11 mouse cellular contexts compared by ENCODE assay signal in the genomic region with DNA sequence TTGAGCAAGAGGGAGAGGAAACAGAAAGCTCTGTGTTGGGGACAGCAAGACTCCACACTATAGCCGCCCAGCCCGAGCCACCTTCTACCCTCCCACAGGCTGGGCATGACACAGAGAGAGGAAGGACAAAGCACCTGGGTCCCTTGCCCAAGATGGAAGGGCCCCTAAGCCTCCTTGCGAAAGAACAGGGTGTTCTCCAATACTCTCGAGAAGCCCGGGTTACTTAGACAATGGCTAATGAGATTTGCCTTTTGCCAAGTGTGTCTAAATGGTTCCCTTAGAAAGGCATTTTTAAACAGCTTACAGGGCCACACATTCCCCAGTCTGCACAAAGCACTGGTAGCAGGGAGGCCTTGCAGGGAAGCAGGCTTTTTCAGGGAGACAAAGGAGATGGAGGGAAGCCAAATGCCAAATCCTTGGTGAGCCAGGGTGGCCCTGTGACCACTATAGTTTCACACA. TPM values are rescaled to one million over a fixed set of nuclear protein-coding genes. Genes with fewer than 3 reads are reported as not detected.
DNase-seq lines count a peak whose midpoint lies in the region; ATAC-seq and TF ChIP-seq lines count a peak whose summit lies in the region.
"Had no signal": no experiment of that assay in that cellular context is flagged by ENCODE, and none has a peak within 500 bp of the region (broad histone marks: within the 10 kb centered on the region; RNA-seq: fewer than 3 reads in every experiment).

No protein-coding gene starts in this region.

- H3K27me3 ChIP-seq in liver, embryonic 15.5 days: no peaks in the 10 kb centered on the region
- H3K27me3 ChIP-seq in embryonic facial prominence, embryonic 14.5 days (replicated peaks; ENCODE audit: control insufficient read depth, insufficient read depth, low read length): no peaks in the 10 kb centered on the region
- H3K27me3 ChIP-seq in hindbrain, embryonic 16.5 days (replicated peaks; ENCODE audit: control insufficient read depth, insufficient read depth, low read length): no peaks in the 10 kb centered on the region
- no peaks in the 10 kb centered on the region for H3K27me3 ChIP-seq in midbrain, postnatal 0 days (ENCODE audit: insufficient read depth, low read length)
- H3K27me3 ChIP-seq: heart, embryonic 13.5 days had no signal

- H3K27ac ChIP-seq in liver, embryonic 15.5 days (replicated peaks): peak overlapping the region; percentile 29
- H3K27ac ChIP-seq in embryonic facial prominence, embryonic 14.5 days (replicated peaks; ENCODE audit: low read depth, low read length): peak overlapping the region; percentile 61
- H3K27ac ChIP-seq in hindbrain, embryonic 16.5 days (ENCODE audit: low read depth, low read length): peak overlapping the region; percentile 75
- peak overlapping the region; percentile 64 for H3K27ac ChIP-seq in midbrain, postnatal 0 days (ENCODE audit: low read depth, low read length)
- H3K27ac ChIP-seq: heart, embryonic 13.5 days had no signal

- 48% methylated on average over 5 of the region's 5 CpGs for WGBS in liver, embryonic 15.5 days (ENCODE audit: insufficient replicate concordance)
- whole genome bisulfite sequencing in embryonic facial prominence, embryonic 14.5 days: 45% methylated on average over 5 of the region's 5 CpGs
- 21% methylated on average over 5 of the region's 5 CpGs for WGBS in hindbrain, embryonic 16.5 days
- WGBS in midbrain, postnatal 0 days: 10% methylated on average over 5 of the region's 5 CpGs

- H3K9ac ChIP-seq in liver, embryonic 15.5 days: no peak overlapping the region
- H3K9ac ChIP-seq in embryonic facial prominence, embryonic 14.5 days (ENCODE audit: low read depth, low read length): 0 out of 2 replicates have a peak overlapping the region, but pooled peaks have one; percentile 30
- peak overlapping the region; percentile 47 for H3K9ac ChIP-seq in hindbrain, embryonic 16.5 days (ENCODE audit: low read depth, low read length)
- H3K9ac ChIP-seq in midbrain, postnatal 0 days (replicated peaks; ENCODE audit: low read length, poor library complexity, severe bottlenecking): 0 out of 2 replicates have a peak overlapping the region, but pooled peaks have one; percentile 5
- H3K9ac ChIP-seq: heart, embryonic 13.5 days had no signal

- H3K4me3 ChIP-seq in liver, embryonic 15.5 days (replicated peaks): no peak overlapping the region
- H3K4me3 ChIP-seq in embryonic facial prominence, embryonic 14.5 days (ENCODE audit: low read depth, low read length): no peak overlapping the region
- H3K4me3 ChIP-seq in hindbrain, embryonic 16.5 days (ENCODE audit: low read length): no peak overlapping the region
- H3K4me3 ChIP-seq in midbrain, postnatal 0 days (ENCODE audit: low read depth, low read length): no peak overlapping the region
- H3K4me3 ChIP-seq: heart, embryonic 13.5 days had no signal

- no peaks in the 10 kb centered on the region for H3K4me1 ChIP-seq in liver, embryonic 15.5 days (replicated peaks)
- peaks cover 22% of the 10 kb centered on the region for H3K4me1 ChIP-seq in embryonic facial prominence, embryonic 14.5 days (ENCODE audit: control insufficient read depth, insufficient read depth, low read length)
- peaks cover 12% of the 10 kb centered on the region for H3K4me1 ChIP-seq in hindbrain, embryonic 16.5 days (ENCODE audit: control insufficient read depth, insufficient read depth, low read depth, low read length)
- H3K4me1 ChIP-seq in midbrain, postnatal 0 days (ENCODE audit: insufficient read depth, low read length): no peaks in the 10 kb centered on the region

- no peak for TF ChIP-seq CTCF in midbrain, postnatal 0 days (IDR thresholded peaks at IDR 0.05)

- no peak for ATAC-seq in liver, embryonic 15.5 days (ENCODE audit: insufficient read depth)
- ATAC-seq in embryonic facial prominence, embryonic 14.5 days (ENCODE audit: low read depth): peak; percentile 41; the same call in 1 of the 2 replicates
- peak; percentile 89 for ATAC-seq in hindbrain, embryonic 16.5 days
- peak; percentile 62 for ATAC-seq in midbrain, postnatal 0 days (ENCODE audit: low FRiP score)
- no peak for ATAC-seq in cerebellum, adult (ENCODE audit: insufficient number of reproducible peaks, low FRiP score, low TSS enrichment)

- no peaks in the 10 kb centered on the region for H3K9me3 ChIP-seq in liver, embryonic 15.5 days (replicated peaks)
- H3K9me3 ChIP-seq in embryonic facial prominence, embryonic 14.5 days (ENCODE audit: control insufficient read depth, low read length): no peaks in the 10 kb centered on the region
- H3K9me3 ChIP-seq in hindbrain, embryonic 16.5 days (ENCODE audit: control insufficient read depth, low read length): no peaks in the 10 kb centered on the region
- no peaks in the 10 kb centered on the region for H3K9me3 ChIP-seq in midbrain, postnatal 0 days (ENCODE audit: low read length)
- H3K9me3 ChIP-seq: heart, embryonic 13.5 days had no signal

- no peaks in the 10 kb centered on the region for H3K36me3 ChIP-seq in liver, embryonic 15.5 days (replicated peaks)
- peaks cover 47% of the 10 kb centered on the region for H3K36me3 ChIP-seq in embryonic facial prominence, embryonic 14.5 days (ENCODE audit: control insufficient read depth, insufficient read depth, low read length)
- no peaks in the 10 kb centered on the region for H3K36me3 ChIP-seq in hindbrain, embryonic 16.5 days (ENCODE audit: control insufficient read depth, insufficient read depth, low read length)
- H3K36me3 ChIP-seq in midbrain, postnatal 0 days (ENCODE audit: insufficient read depth, low read length): no peaks in the 10 kb centered on the region

- H3K4me2 ChIP-seq in liver, embryonic 15.5 days: no peak overlapping the region
- no peak overlapping the region for H3K4me2 ChIP-seq in embryonic facial prominence, embryonic 14.5 days (ENCODE audit: low read depth, low read length)
- H3K4me2 ChIP-seq in hindbrain, embryonic 16.5 days (ENCODE audit: low read length): no peak overlapping the region
- H3K4me2 ChIP-seq in midbrain, postnatal 0 days (ENCODE audit: low read depth, low read length, poor library complexity, severe bottlenecking): no peak overlapping the region
- H3K4me2 ChIP-seq: heart, embryonic 13.5 days had no signal

- no peak for DNase-seq in liver
- no peak for DNase-seq in embryonic facial prominence, embryonic 14.5 days (ENCODE audit: low spot score)
- peak; percentile 68 for DNase-seq in midbrain, postnatal 0 days (ENCODE audit: low spot score)
- DNase-seq in cerebellum, postnatal 36 days: no peak
- no peak for DNase-seq in yolk sac, embryonic 10.5 days (ENCODE audit: low spot score)
- DNase-seq: cerebellum, postnatal 25 days had no signal

RNA-seq across cellular contexts. Expression of a gene that starts 24.5 kb away (rescaled TPM):
- polyA plus RNA-seq in liver, embryonic 15.5 days (2015; fragmentation: Nextera tagmentation; extraction: Ambion mirVana): 50.7 and 52.0 TPM in 2 replicates
- polyA plus RNA-seq in embryonic facial prominence, embryonic 14.5 days (2014; fragmentation: Nextera tagmentation; extraction: Ambion mirVana): 129 and 133 TPM in 2 replicates
- polyA plus RNA-seq in hindbrain, embryonic 16.5 days (2015; fragmentation: Nextera tagmentation; extraction: Ambion mirVana): 118 and 125 TPM in 2 replicates
- 63.5 and 80.0 TPM in 2 replicates for total RNA-seq in midbrain, postnatal 0 days (2014; rRNA removed)
- polyA plus RNA-seq in midbrain, postnatal 0 days (2015; fragmentation: Nextera tagmentation; extraction: Ambion mirVana): 116 and 123 TPM in 2 replicates

RNA-seq across cellular contexts. Expression of a gene that starts 24.5 kb away (rescaled TPM):
- polyA plus RNA-seq in liver, embryonic 15.5 days (2015; fragmentation: Nextera tagmentation; extraction: Ambion mirVana): 14.1 and 14.2 TPM in 2 replicates
- 21.1 and 23.8 TPM in 2 replicates for polyA plus RNA-seq in embryonic facial prominence, embryonic 14.5 days (2014; fragmentation: Nextera tagmentation; extraction: Ambion mirVana)
- 25.7 and 26.1 TPM in 2 replicates for polyA plus RNA-seq in hindbrain, embryonic 16.5 days (2015; fragmentation: Nextera tagmentation; extraction: Ambion mirVana)
- 13.6 and 15.3 TPM in 2 replicates for total RNA-seq in midbrain, postnatal 0 days (2014; rRNA removed)
- 23.6 and 26.0 TPM in 2 replicates for polyA plus RNA-seq in midbrain, postnatal 0 days (2015; fragmentation: Nextera tagmentation; extraction: Ambion mirVana)

RNA-seq across cellular contexts. Expression of a gene that starts 50.6 kb away (rescaled TPM):
- polyA plus RNA-seq in liver, embryonic 15.5 days (2015; fragmentation: Nextera tagmentation; extraction: Ambion mirVana): 12.7 and 13.2 TPM in 2 replicates
- polyA plus RNA-seq in embryonic facial prominence, embryonic 14.5 days (2014; fragmentation: Nextera tagmentation; extraction: Ambion mirVana): 22.3 and 30.4 TPM in 2 replicates
- 12.0 and 15.1 TPM in 2 replicates for polyA plus RNA-seq in hindbrain, embryonic 16.5 days (2015; fragmentation: Nextera tagmentation; extraction: Ambion mirVana)
- 10.1 and 14.1 TPM in 2 replicates for total RNA-seq in midbrain, postnatal 0 days (2014; rRNA removed)
- 6.9 and 7.4 TPM in 2 replicates for polyA plus RNA-seq in midbrain, postnatal 0 days (2015; fragmentation: Nextera tagmentation; extraction: Ambion mirVana)

RNA-seq across cellular contexts. Expression of a gene that starts 50.6 kb away (rescaled TPM):
- polyA plus RNA-seq in liver, embryonic 15.5 days (2015; fragmentation: Nextera tagmentation; extraction: Ambion mirVana): 0.36 and 0.59 TPM in 2 replicates
- 0.79 and 0.96 TPM in 2 replicates for polyA plus RNA-seq in embryonic facial prominence, embryonic 14.5 days (2014; fragmentation: Nextera tagmentation; extraction: Ambion mirVana)
- 0.69 and 0.78 TPM in 2 replicates for polyA plus RNA-seq in hindbrain, embryonic 16.5 days (2015; fragmentation: Nextera tagmentation; extraction: Ambion mirVana)
- not detected in 2 replicates for total RNA-seq in midbrain, postnatal 0 days (2014; rRNA removed)
- polyA plus RNA-seq in midbrain, postnatal 0 days (2015; fragmentation: Nextera tagmentation; extraction: Ambion mirVana): 0.42 and 0.58 TPM in 2 replicates
- total RNA-seq: megakaryocyte-erythroid progenitor cell, adult 5-6 weeks had no signal

Comparison
In these comparisons a context has a peak if more than half of its experiments do, and no peak if none do; other contexts are left out.
1. ATAC-seq: peak in embryonic facial prominence, embryonic 14.5 days (single experiment), hindbrain, embryonic 16.5 days (single experiment) and midbrain, postnatal 0 days (single experiment); none in liver, embryonic 15.5 days (single experiment) and cerebellum, adult (single experiment).
2. Peak in every context shown above with its lines, with median percentiles within 50 percentile points of each other: H3K27ac ChIP-seq.